Mouse (Mus musculus): Measurements from ENCODE around the gene Lama1.
A peak's percentile ranks its signal among the peaks of the same experiment; 100 is the strongest.

Gene Lama1

GRCm38 (mm10) chr17:67715466-67715865 is 18.4 kb downstream of the Lama1 start:
- DNase-seq (ENCODE audit: low read depth, low spot score) = no peak

DNA sequence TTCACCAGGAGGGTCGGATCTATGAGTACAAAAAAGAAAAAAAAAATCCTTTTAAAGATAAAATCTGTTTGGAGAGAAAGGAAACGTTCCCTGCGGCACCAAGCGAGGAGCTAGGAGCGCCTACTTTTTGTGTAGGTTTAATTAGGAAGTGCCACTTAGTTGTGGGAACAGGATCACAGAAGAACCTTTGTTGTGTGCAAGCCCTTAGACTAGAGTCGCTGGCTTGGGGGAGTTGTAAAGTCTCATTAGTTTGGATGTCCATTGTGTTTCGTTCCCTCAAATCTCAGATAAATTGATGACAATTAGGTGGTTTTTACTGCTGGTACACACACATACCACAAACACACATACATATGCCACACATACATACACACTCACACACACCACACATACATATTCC is 25.0 kb downstream of the Lama1 start:
- no peak for DNase-seq (ENCODE audit: low read depth, low spot score)

GRCm38 (mm10) chr17:67722578-67722977 is 25.5 kb downstream of the Lama1 start:
- no peak for DNase-seq (ENCODE audit: low read depth, low spot score)

GRCm38 (mm10) chr17:67723175-67724067 is 26.4 kb downstream of the Lama1 start:
- DNase-seq (ENCODE audit: low read depth, low spot score) = no peak

DNA sequence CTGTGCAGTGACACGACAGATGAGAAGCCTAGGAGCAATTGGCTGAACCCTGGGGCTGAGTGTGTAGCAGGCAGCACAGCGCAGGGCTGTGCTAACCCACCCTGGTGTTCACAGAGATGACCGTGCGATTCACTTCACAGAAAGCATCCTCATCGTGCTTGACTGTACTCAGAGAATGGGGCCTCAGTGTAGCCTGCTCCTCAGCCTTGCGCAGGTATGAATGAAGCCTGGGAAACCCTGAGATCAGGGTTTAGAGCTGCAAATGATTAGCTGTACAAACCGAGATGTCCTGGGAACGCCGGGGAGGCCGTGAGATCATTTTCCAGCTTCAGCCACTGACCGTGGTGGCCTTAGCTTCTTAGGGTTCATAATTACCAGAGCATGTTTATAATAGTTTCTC is 29.5 kb downstream of the Lama1 start:
- DNase-seq (ENCODE audit: low read depth, low spot score) = no peak

DNA sequence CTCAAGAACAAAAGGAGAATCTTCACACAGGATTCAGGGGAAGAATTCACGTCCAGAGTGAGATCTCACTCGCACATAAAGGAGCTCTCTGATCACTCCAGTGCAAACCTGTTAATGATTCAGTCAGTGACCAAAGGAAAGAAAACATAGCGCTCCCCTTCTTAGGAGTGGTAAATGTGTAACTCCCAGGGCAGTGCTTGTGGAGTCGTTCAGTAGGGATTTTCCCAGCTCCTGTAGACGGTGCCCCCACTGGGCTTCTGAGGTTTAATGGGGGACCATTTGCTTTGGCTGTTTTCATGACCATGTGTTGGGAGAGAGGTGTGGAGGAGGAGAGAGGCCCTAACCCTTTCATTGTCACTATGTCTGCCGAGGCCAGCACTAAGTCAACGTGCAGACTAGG is 31.7 kb downstream of the Lama1 start:
- no peak for DNase-seq (ENCODE audit: low read depth, low spot score)

- DNase-seq (ENCODE audit: low read depth, low spot score) = no peak
Observed at GRCm38 (mm10) chr17:67731096-67731495, 34.0 kb downstream of the Lama1 start.

DNA sequence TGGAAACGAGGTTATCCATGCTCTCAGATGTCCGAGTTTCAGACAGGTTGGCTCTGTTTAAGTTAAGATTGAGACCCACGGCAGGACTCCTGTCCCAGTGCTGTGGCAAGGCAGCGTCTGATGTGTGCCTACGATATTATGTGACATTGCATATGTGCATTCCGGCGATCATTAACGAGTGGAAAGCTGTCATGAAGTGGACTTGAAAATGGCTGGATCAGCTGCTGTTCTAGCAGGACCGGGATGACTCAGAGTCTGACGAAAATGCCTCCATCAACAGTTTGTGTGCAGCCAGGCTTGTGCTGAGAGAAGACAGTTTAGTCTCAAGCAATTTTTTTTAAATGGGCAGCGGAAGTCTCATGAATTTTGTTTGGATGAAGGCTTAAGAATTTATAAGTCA is 34.9 kb downstream of the Lama1 start:
- DNase-seq (ENCODE audit: low read depth, low spot score) = no peak

DNA sequence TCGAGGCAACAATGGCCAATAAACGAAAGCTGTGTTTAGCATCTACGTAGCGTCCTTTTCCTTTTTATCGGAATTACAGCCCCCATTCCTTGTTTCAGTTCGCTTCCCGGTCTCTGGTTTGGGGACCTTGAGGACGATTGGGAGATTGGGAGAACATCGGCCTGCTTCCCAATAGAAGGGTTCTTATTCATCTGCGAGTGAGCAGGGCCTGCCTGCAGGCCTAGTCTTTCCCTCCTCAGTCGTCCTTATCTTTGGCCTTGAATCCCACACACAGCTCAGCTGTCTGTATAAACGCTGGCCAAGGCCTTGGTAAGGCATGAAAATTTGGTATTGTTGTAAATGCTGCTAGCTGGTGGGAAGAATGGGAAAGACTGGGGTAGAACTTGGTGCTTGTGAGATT is 36.5 kb downstream of the Lama1 start:
- no peak for DNase-seq (ENCODE audit: low read depth, low spot score)

DNA sequence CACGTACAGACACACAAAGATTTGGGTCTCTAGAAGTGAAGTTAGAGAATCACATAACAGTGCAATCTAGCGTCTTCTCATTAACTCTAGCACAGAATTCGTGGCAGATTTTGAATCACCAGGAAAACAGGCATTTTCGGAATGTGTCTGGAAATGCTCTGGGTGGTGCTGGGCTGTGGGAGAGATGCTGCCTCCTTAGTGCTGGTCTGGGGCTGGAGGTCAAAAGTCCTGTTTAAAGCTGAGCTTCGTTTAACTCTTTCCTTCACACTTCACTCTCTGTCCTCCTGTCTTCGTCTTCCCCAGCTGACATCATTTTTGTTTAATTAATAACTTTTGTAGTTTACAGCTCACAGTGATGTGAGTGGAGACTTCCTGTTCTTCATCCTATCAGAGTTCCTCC is 38.7 kb downstream of the Lama1 start:
- DNase-seq (ENCODE audit: low read depth, low spot score) = no peak

DNA sequence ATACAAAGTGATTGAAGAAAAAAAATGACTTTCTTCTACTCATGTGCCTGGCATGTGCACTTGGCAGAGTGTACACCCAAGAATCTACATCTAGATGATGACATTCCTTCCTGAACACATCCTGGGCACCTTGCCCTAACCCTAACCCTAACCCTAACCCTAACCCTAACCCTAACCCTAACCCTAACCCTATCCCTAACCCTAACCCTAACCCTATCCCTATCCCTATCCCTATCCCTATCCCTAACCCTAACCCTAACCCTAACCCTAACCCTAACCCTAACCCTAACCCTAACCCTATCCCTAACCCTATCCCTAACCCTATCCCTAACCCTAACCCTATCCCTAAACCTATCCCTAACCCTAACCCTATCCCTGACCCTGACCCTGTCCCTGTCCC is 44.2 kb downstream of the Lama1 start:
- DNase-seq (ENCODE audit: low read depth, low spot score) = peak; percentile 97

DNA sequence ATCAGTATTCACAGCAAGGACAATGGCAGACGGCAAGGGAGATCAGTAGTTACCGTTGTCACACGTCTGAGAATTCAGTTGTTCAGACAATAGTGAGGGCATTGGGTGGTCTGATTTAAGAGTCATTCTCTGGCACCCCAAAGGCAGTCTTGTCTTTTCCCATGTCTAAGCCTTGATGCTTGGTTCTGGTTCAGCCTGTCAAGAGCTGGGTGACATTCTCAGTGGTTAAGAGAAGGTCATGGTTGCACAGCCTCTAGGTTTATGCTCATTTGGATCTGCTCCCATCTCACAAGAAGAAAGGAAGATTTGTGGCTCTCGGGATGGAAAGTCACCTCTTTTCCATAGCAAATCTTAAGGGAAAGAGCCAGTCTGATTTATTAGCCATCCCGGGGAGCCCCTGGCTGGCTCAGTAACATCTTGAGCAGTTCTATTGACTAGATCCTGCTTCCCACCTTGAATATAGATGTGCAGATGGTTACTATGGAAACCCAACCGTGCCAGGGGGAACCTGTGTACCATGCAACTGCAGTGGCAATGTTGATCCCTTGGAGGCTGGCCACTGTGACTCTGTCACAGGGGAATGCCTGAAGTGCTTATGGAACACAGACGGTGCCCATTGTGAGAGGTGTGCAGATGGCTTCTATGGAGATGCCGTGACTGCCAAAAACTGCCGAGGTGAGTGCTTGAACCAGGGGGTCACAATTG is 67.3 kb downstream of the Lama1 start:
- no peak for DNase-seq (ENCODE audit: low read depth, low spot score)

DNA sequence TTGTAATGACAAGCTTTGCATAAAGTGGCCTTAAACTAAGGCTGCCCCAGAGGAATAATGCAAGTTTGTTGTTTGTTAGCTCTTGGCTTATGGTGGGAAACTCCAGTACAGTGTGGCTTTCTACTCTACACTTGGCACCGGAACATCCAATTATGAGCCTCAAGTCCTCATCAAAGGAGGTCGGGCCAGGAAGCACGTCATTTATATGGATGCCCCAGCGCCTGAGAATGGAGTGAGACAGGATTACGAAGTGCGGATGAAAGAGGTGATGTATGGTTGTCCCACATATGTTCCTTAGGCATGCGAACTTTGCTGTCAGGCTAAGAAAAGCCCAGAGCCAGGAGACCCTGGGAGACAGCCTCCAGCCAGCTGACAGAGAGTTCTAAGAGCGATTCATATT is 76.5 kb downstream of the Lama1 start:
- no peak for DNase-seq (ENCODE audit: low read depth, low spot score)

- no peak for DNase-seq (ENCODE audit: low read depth, low spot score)
Observed at GRCm38 (mm10) chr17:67776764-67777163, 79.7 kb downstream of the Lama1 start.

GRCm38 (mm10) chr17:67779812-67780211 is 82.8 kb downstream of the Lama1 start:
- peak; percentile 64 for DNase-seq (ENCODE audit: low read depth, low spot score)

DNA sequence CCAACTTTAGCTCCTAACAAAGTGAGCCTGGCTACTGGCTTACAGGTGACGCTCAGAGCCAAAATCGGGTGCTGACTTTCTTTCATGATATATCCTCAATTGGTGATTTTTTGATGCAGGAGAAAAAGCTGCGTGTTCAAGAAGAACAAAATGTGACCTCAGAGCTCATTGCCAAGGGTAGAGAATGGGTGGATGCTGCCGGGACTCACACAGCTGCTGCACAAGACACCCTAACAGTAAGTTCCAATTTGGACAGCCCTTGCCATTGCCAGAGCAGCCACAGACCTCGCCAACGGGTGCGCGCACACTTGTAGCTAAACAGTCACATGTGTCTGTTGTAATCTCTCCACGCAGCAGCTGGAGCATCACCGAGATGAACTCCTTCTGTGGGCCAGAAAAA is 94.0 kb downstream of the Lama1 start:
- no peak for DNase-seq (ENCODE audit: low read depth, low spot score)

- DNase-seq (ENCODE audit: low read depth, low spot score) = no peak
Observed at GRCm38 (mm10) chr17:67809171-67809570, 112.1 kb downstream of the Lama1 start.

GRCm38 (mm10) chr17:67813666-67814065 is 116.6 kb downstream of the Lama1 start:
- DNase-seq (ENCODE audit: low read depth, low spot score) = no peak

DNA sequence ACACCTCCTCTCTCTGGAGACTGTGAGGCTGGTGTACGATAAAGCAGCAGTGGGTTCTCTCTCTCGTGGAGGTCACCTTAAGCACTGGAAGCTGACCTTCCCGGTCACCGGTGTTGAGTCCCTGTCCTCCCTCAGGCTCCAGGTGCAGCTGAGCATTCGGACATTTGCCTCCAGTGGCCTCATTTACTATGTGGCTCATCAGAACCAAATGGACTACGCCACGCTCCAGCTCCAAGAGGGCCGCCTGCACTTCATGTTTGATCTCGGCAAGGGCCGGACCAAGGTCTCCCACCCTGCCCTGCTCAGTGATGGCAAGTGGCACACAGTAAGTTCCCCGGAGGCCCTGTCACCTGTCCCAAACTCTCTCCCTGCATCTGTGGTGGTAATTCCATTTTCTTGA is 118.7 kb downstream of the Lama1 start:
- no peak for DNase-seq (ENCODE audit: low read depth, low spot score)

GRCm38 (mm10) chr17:67816916-67817315 is 119.9 kb downstream of the Lama1 start:
- no peak for DNase-seq (ENCODE audit: low read depth, low spot score)

- DNase-seq (ENCODE audit: low read depth, low spot score) = no peak
Observed at GRCm38 (mm10) chr17:67827431-67827830, 130.4 kb downstream of the Lama1 start.

DNA sequence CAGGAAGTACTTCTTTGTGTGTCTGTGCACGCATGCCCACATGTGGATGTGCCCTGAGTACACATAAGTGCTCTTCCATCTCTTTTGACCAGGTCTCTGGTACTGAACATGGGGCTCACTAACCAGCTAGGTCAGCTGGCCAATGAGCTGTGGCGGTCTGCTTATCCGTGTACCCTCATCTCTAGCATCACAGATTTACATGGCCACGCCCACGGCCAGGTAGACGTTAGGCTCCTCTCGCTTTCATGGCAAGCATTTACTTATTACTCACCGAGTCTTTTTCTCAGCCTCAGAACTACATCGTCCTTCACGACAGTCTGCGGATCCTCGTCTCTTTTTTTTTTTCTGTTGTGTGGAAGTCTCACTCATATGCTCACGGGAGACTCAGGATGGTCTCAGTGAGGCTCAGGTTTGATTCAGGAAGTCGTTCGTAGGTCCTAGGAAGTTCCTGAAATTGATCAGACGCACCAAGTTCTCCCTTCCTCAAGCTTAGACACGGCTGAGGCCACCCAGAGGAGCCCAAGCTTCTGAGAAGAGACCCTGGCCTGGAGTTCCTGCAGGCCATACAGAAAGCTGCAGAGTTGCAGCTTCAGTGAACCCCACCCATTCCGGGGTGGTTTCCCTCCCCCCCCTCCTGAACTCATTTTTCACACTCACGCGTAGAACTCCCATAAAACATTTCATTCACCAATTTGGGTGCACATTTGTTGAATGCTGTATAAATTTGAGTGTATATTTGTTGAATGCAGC is 139.3 kb downstream of the Lama1 start:
- DNase-seq (ENCODE audit: low read depth, low spot score) = no peak
